ENCODE assay signal across 20 mouse cellular contexts in the genomic region with DNA sequence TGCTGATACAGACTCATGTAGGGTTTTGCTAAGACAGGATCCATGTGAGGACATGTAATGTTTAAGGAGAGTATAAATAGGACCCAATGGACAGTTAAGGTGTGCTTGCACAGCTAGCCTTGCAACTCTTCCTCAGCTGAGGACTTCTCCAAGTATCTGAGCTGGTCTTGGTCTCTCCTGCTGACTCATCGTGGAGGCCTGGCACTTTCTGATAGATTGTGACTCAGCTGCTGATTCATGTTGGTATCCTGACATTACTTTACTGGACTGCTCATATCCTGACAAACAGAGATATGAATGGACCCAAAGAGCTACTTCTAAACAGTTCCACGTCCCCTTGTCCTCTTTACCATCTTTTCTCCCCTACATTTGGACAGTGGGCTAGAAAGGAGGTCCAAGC.
DNase-seq lines count a peak whose midpoint lies in the region; ATAC-seq lines count a peak whose summit lies in the region.
"Had no signal": no experiment of that assay in that cellular context is flagged by ENCODE, and none has a peak within 500 bp of the region (broad histone marks: within the 10 kb centered on the region; RNA-seq: fewer than 3 reads in every experiment).

No protein-coding gene starts in this region.

- ATAC-seq in monocyte, adult 5-6 weeks (replicated peaks; ENCODE audit: insufficient number of reproducible peaks, low FRiP score, low TSS enrichment, poor library complexity, severe bottlenecking) = no peak
- ATAC-seq: forebrain, embryonic 13.5 days had no signal

- H3K27ac ChIP-seq in forebrain, embryonic 10.5 days = no peak overlapping the region
- H3K27ac ChIP-seq: forebrain, embryonic 13.5 days; heart, embryonic 10.5 days; layer of hippocampus, adult 2 months; limb, embryonic 13.5 days; neural tube, embryonic 13.5 days; stomach, postnatal 0 days had no signal

- peak; percentile 5 for DNase-seq in right cerebral cortex, adult 18-20 months
- DNase-seq in right cerebral cortex, postnatal 25 days = no peak
- DNase-seq in MEL-GATA-1-ER (ENCODE audit: extremely low read depth, low read depth) = peak; percentile 49
- peak; percentile 60 to 64 for DNase-seq in adrenal gland, postnatal 36 days
- no peak for DNase-seq in forebrain, embryonic 10.5 days (ENCODE audit: extremely low spot score, low spot score)
- DNase-seq in ovary, postnatal 10 days (ENCODE audit: low spot score) = no peak
- DNase-seq: cerebellum, postnatal 10 days; embryo, embryonic 11 days; gastrocnemius, postnatal 25 days; heart, postnatal 4 days; kidney, adult 18-20 months; kidney, postnatal 10 days; thymus, postnatal 36 days had no signal

- H3K4me1 ChIP-seq in forebrain, embryonic 10.5 days = no peaks in the 10 kb centered on the region
- H3K4me1 ChIP-seq: forebrain, embryonic 13.5 days; heart, embryonic 10.5 days; limb, embryonic 13.5 days; neural tube, embryonic 13.5 days had no signal

- no peak overlapping the region for H3K4me3 ChIP-seq in forebrain, embryonic 10.5 days
- H3K4me3 ChIP-seq: forebrain, embryonic 13.5 days; heart, embryonic 10.5 days; layer of hippocampus, adult 2 months; limb, embryonic 13.5 days; neural tube, embryonic 13.5 days had no signal

- H3K36me3 ChIP-seq in forebrain, embryonic 10.5 days (replicated peaks) = no peaks in the 10 kb centered on the region
- H3K36me3 ChIP-seq: heart, embryonic 10.5 days; limb, embryonic 13.5 days; neural tube, embryonic 13.5 days had no signal

- no peaks in the 10 kb centered on the region for H3K9me3 ChIP-seq in forebrain, embryonic 10.5 days
- H3K9me3 ChIP-seq: forebrain, embryonic 13.5 days; heart, embryonic 10.5 days; limb, embryonic 13.5 days; neural tube, embryonic 13.5 days had no signal

- 76% methylated on average over 2 of the region's 2 CpGs for WGBS in forebrain, embryonic 10.5 days

- H3K27me3 ChIP-seq in forebrain, embryonic 10.5 days (ENCODE audit: poor library complexity, severe bottlenecking) = no peaks in the 10 kb centered on the region
- H3K27me3 ChIP-seq: forebrain, embryonic 13.5 days; limb, embryonic 13.5 days; neural tube, embryonic 13.5 days had no signal

Comparison
In these comparisons a context has a peak if more than half of its experiments do, and no peak if none do; other contexts are left out.
1. DNase-seq: peak in right cerebral cortex, adult 18-20 months (single experiment), MEL-GATA-1-ER (single experiment) and adrenal gland, postnatal 36 days (2 of 2); none in right cerebral cortex, postnatal 25 days (single experiment), forebrain, embryonic 10.5 days (single experiment) and ovary, postnatal 10 days (single experiment).